Mouse (Mus musculus) CH12.LX (cell line): Measurements from ENCODE around the gene Zdhhc8. TPM values are rescaled to one million over a fixed set of nuclear protein-coding genes. Genes with fewer than 3 reads are reported as not detected.

Experiments
- DNase-seq: peaks from one replicate; pipeline ENCODE4 v3.0.0-alpha.2; 2013; ENCODE audit errors: extremely low read depth
- H3K27ac ChIP-seq: 2 replicates; pipeline ENCODE4 v1.5.1; 2012; ENCODE audit warnings: low read depth, mild to moderate bottlenecking, control low read depth, moderate library complexity; ENCODE audit not compliant: insufficient read depth
- H3K27me3 ChIP-seq: replicated peaks from 2 replicates; pipeline ENCODE3; 2012; ENCODE audit warnings: inconsistent platforms
- H3K36me3 ChIP-seq, 2 experiments: replicated peaks in 1 of 2; 2 replicates each; pipeline versions ENCODE3 to v1.6.1; 2012; ENCODE audit warnings: inconsistent platforms in 1 of 2, low read length in 1 of 2, mild to moderate bottlenecking in 1 of 2, mixed read lengths in 1 of 2, moderate library complexity in 1 of 2; ENCODE audit not compliant: control insufficient read depth in 1 of 2, insufficient read depth in 1 of 2
- H3K4me1 ChIP-seq, 2 experiments: 2 replicates each; pipeline ENCODE4 v1.6.1; 2012; ENCODE audit warnings: inconsistent platforms in 1 of 2, moderate library complexity in 1 of 2; ENCODE audit not compliant: insufficient read depth in 2 of 2, control insufficient read depth in 1 of 2
- H3K4me2 ChIP-seq: 2 replicates; pipeline ENCODE4 v1.6.1; 2012; ENCODE audit warnings: low read depth, mild to moderate bottlenecking, control low read depth; ENCODE audit not compliant: poor library complexity, insufficient read depth, severe bottlenecking
- H3K4me3 ChIP-seq, 3 experiments: fragments of 150-350 bp in 1 of 3; sonication (generic) in 1 of 3; replicated peaks in 1 of 3; 2 replicates each; pipeline versions ENCODE3 to v1.5.1; 2011 to 2012; ENCODE audit warnings: low read depth in 2 of 3, low read length in 2 of 3, mild to moderate bottlenecking in 2 of 3, moderate library complexity in 2 of 3, control low read depth in 1 of 3, improper control_type of control experiment in 1 of 3, inconsistent platforms in 1 of 3, mixed read lengths in 1 of 3; ENCODE audit not compliant: poor library complexity in 1 of 3
- H3K79me2 ChIP-seq: replicated peaks from 2 replicates; pipeline ENCODE4 v1.6.1; 2012; ENCODE audit warnings: mild to moderate bottlenecking, moderate library complexity; ENCODE audit not compliant: control insufficient read depth, poor library complexity, insufficient read depth, severe bottlenecking; ENCODE audit errors: extremely low read depth
- H3K9ac ChIP-seq: 2 replicates; pipeline ENCODE4 v1.6.1; 2012; ENCODE audit warnings: low read depth, mild to moderate bottlenecking, control low read depth, moderate library complexity; ENCODE audit not compliant: insufficient read depth
- H3K9me3 ChIP-seq: replicated peaks from 2 replicates; pipeline ENCODE3; 2012; ENCODE audit warnings: low read length, inconsistent platforms, mixed read lengths
- BHLHE40 ChIP-seq: IDR thresholded peaks from 2 replicates; pipeline ENCODE4 v1.6.1; 2011; ENCODE audit warnings: mild to moderate bottlenecking, low read depth, low read length, improper control_type of control experiment
- CHD1 ChIP-seq: IDR thresholded peaks from 2 replicates; pipeline ENCODE4 v1.6.1; 2012; ENCODE audit warnings: low read depth, low read length, improper control_type of control experiment, inconsistent platforms
- CTCF ChIP-seq, 2 experiments: IDR thresholded peaks in 1 of 2; conservative IDR thresholded peaks in 1 of 2; 2 replicates each; pipeline ENCODE4 v1.5.1; 2011 to 2012; ENCODE audit warnings: low read depth in 2 of 2, low read length in 2 of 2, improper control_type of control experiment in 1 of 2, inconsistent platforms in 1 of 2, mild to moderate bottlenecking in 1 of 2, moderate library complexity in 1 of 2
- E2F4 ChIP-seq: IDR thresholded peaks from 2 replicates; pipeline ENCODE4 v1.6.1; 2011; ENCODE audit warnings: low read depth, low read length, improper control_type of control experiment; ENCODE audit not compliant: insufficient replicate concordance
- EP300 ChIP-seq: IDR thresholded peaks from 2 replicates; pipeline ENCODE4 v1.6.1; 2011; ENCODE audit warnings: low read length, improper control_type of control experiment
- GABPA ChIP-seq: IDR thresholded peaks from 2 replicates; pipeline ENCODE4 v1.6.1; 2012; ENCODE audit warnings: low read depth, low read length, improper control_type of control experiment, inconsistent platforms; ENCODE audit not compliant: insufficient replicate concordance
- HCFC1 ChIP-seq: IDR thresholded peaks from 2 replicates; pipeline ENCODE4 v1.6.1; 2012; ENCODE audit warnings: low read depth, mild to moderate bottlenecking, inconsistent platforms, low read length, improper control_type of control experiment
- IRF4 ChIP-seq: IDR thresholded peaks from 2 replicates; pipeline ENCODE4 v1.6.1; 2014; ENCODE audit warnings: low read depth, mild to moderate bottlenecking, inconsistent platforms, low read length, improper control_type of control experiment
- JUN ChIP-seq: IDR thresholded peaks from 2 replicates; pipeline ENCODE4 v1.6.1; 2011; ENCODE audit warnings: low read depth, mild to moderate bottlenecking, low read length, improper control_type of control experiment, moderate library complexity; ENCODE audit not compliant: insufficient read depth
- MAX ChIP-seq: IDR thresholded peaks from 2 replicates; pipeline ENCODE4 v1.6.1; 2011; ENCODE audit warnings: low read length, improper control_type of control experiment
- MAZ ChIP-seq: IDR thresholded peaks from 2 replicates; pipeline ENCODE4 v1.6.1; 2012; ENCODE audit warnings: low read depth, mild to moderate bottlenecking, inconsistent platforms, low read length, improper control_type of control experiment, moderate library complexity
- MEF2A ChIP-seq: IDR thresholded peaks from 2 replicates; pipeline ENCODE4 v1.6.1; 2014; ENCODE audit warnings: low read depth, mild to moderate bottlenecking, inconsistent platforms, low read length, improper control_type of control experiment, borderline replicate concordance
- NELFE ChIP-seq: IDR thresholded peaks from 2 replicates; pipeline ENCODE4 v1.6.1; 2011; ENCODE audit warnings: low read depth, low read length, improper control_type of control experiment
- PAX5 ChIP-seq: IDR thresholded peaks from 2 replicates; pipeline ENCODE4 v1.6.1; 2012; ENCODE audit warnings: low read length, inconsistent platforms, mixed read lengths
- POLR2A ChIP-seq: IDR thresholded peaks from 2 replicates; pipeline ENCODE4 v1.6.1; 2011; ENCODE audit warnings: low read depth, mild to moderate bottlenecking, improper control_type of control experiment, low read length
- RCOR1 ChIP-seq: conservative IDR thresholded peaks from 2 replicates; pipeline ENCODE4 v1.6.1; 2012; ENCODE audit warnings: low read depth, mild to moderate bottlenecking, inconsistent platforms, low read length, improper control_type of control experiment
- SIN3A ChIP-seq: IDR thresholded peaks from 2 replicates; pipeline ENCODE4 v1.6.1; 2012; ENCODE audit warnings: low read length, improper control_type of control experiment, inconsistent platforms
- TBP ChIP-seq: conservative IDR thresholded peaks from 2 replicates; pipeline ENCODE4 v1.6.1; 2011; ENCODE audit warnings: low read depth, low read length, improper control_type of control experiment
- UBTF ChIP-seq: IDR thresholded peaks from 2 replicates; pipeline ENCODE4 v1.6.1; 2012; ENCODE audit warnings: low read depth, mild to moderate bottlenecking, inconsistent platforms, low read length, improper control_type of control experiment, moderate library complexity
- USF1 ChIP-seq: IDR thresholded peaks from 2 replicates; pipeline ENCODE4 v1.6.1; 2014; ENCODE audit warnings: low read depth, mild to moderate bottlenecking, inconsistent platforms, low read length, improper control_type of control experiment
- ZKSCAN1 ChIP-seq: IDR thresholded peaks from 2 replicates; pipeline ENCODE4 v1.6.1; 2012; ENCODE audit warnings: low read depth, inconsistent platforms, low read length, improper control_type of control experiment, borderline replicate concordance
- ZMIZ1 ChIP-seq: IDR thresholded peaks from 2 replicates; pipeline ENCODE4 v1.6.1; 2012; ENCODE audit warnings: low read depth, mild to moderate bottlenecking, inconsistent platforms, low read length, improper control_type of control experiment
- dilution Hi-C: fragments of 300-500 bp; cut with MboI; formaldehyde crosslinking; loops from 2 replicates; pipeline ENCODE4 v1.14.3; 2020; ENCODE audit warnings: low sequenced_read_pairs; ENCODE audit not compliant: extremely low pct_unique_long_range_greater_than_20kb, extremely low pct_ligation_motif_present
- in situ Hi-C: fragments of 300-500 bp; cut with MboI; formaldehyde crosslinking; loops from 3 replicates; pipeline ENCODE4 v1.14.3; 2019; ENCODE audit warnings: low sequenced_read_pairs, low pct_ligation_motif_present, low pct_unique_long_range_greater_than_20kb, mixed read lengths
- polyA plus RNA-seq: library from polyadenylated mRNA; unstranded; fragments of >175 nt; gene quantifications from 2 replicates; pipeline ENCODE4 v1.2.1, GENCODE M21; 2012; ENCODE audit warnings: low read depth; ENCODE audit not compliant: insufficient read length
- total RNA-seq, 2 experiments: library from RNA; depleted of rRNA; stranded (reverse); fragments of 300-350 nt in 1 of 2; fragments of >200 nt in 1 of 2; gene quantifications; 2 replicates each; pipeline ENCODE4 v1.2.3; 2012 to 2014

The Zdhhc8 gene
- total and polyA plus RNA-seq, 3 experiments, result 3.2 to 15.2 (median 10.3) TPM

- no peaks in the 10 kb centered on the region for H3K9me3 ChIP-seq
- dilution Hi-C loops (no loop called here), in situ Hi-C loops (no loop called here)
- peaks cover 26 to 45% of the 10 kb centered on the region in 2 experiments for H3K4me1 ChIP-seq
- no peak for TF ChIP-seq RCOR1
- no peak for TF ChIP-seq JUN
- TF ChIP-seq PAX5, result no peak
- TF ChIP-seq BHLHE40, result no peak
- no peak for TF ChIP-seq ZMIZ1
- TF ChIP-seq TBP, result no peak
- TF ChIP-seq GABPA, result no peak
- TF ChIP-seq UBTF, result no peak
- TF ChIP-seq ZKSCAN1, result no peak
- TF ChIP-seq CHD1, result no peak
- TF ChIP-seq NELFE, result no peak
- no peak for TF ChIP-seq SIN3A
- TF ChIP-seq MAX, result no peak
- TF ChIP-seq MEF2A, result no peak
- no peak for TF ChIP-seq HCFC1
- TF ChIP-seq MAZ, result no peak
- TF ChIP-seq E2F4, result no peak
- TF ChIP-seq POLR2A, result no peak
- no peak for TF ChIP-seq CTCF (conservative IDR thresholded peaks at IDR 0.05 in 1 of 2, IDR thresholded peaks at IDR 0.05 in 1 of 2; ENCODE audit: low read depth in 2 of 2, low read length in 2 of 2)
- TF ChIP-seq IRF4, result no peak
- no peak overlapping the region for H3K9ac ChIP-seq
- H3K36me3 ChIP-seq, result peaks cover 56 to 79% of the 10 kb centered on the region in 2 experiments
- no peak overlapping the region for H3K4me3 ChIP-seq
- no peaks in the 10 kb centered on the region for H3K79me2 ChIP-seq
- no peaks in the 10 kb centered on the region for H3K27me3 ChIP-seq
- H3K4me2 ChIP-seq, result no peak overlapping the region
- no peak for DNase-seq
- H3K27ac ChIP-seq, result no peak overlapping the region
These were observed 7.0 kb downstream of the Zdhhc8 start for GRCm38 (mm10) chr16:18227897-18228422.

GRCm38 (mm10) chr16:18227187-18227586 lies 7.7 kb downstream of the Zdhhc8 start:
- H3K4me1 ChIP-seq, result peaks cover 31 to 52% of the 10 kb centered on the region in 2 experiments
- no peak overlapping the region for H3K4me2 ChIP-seq
- no peaks in the 10 kb centered on the region for H3K27me3 ChIP-seq
- TF ChIP-seq EP300 (no peak), CTCF (conservative IDR thresholded peaks at IDR 0.05 in 1 of 2, IDR thresholded peaks at IDR 0.05 in 1 of 2; ENCODE audit: low read depth in 2 of 2, low read length in 2 of 2) (no peak), USF1 (no peak), MAX (no peak)
- H3K79me2 ChIP-seq, result no peaks in the 10 kb centered on the region
- no peaks in the 10 kb centered on the region for H3K9me3 ChIP-seq
- no peak overlapping the region for H3K27ac ChIP-seq
- dilution Hi-C loops, result no loop called here
- peaks cover 62 to 87% of the 10 kb centered on the region in 2 experiments for H3K36me3 ChIP-seq
- DNase-seq, result no peak
- H3K9ac ChIP-seq, result no peak overlapping the region
- no peak overlapping the region for H3K4me3 ChIP-seq
- in situ Hi-C loops, result no loop called here
